Mouse (Mus musculus): ENCODE data around the gene Spg11. TPM values are rescaled to one million over a fixed set of nuclear protein-coding genes. Genes with fewer than 3 reads are reported as not detected.
A peak's percentile ranks its signal among the peaks of the same experiment; 100 is the strongest.
"Not testable (repeated sequence)": the region's sequence is repeated elsewhere in the genome, so short reads cannot be mapped to it uniquely, and the experiment has no call there.

The Spg11 gene
- total RNA-seq, 2 experiments from 2014 or later, result 11.2 to 14.8 TPM

GRCm38 (mm10) chr2:122069144-122069912 lies 48.9 kb downstream of the Spg11 start:
- peak; percentile 33; the same call in 1 of the 2 replicates for ATAC-seq (ENCODE audit: poor library complexity, severe bottlenecking)

- ATAC-seq (ENCODE audit: poor library complexity, severe bottlenecking), result no peak
Measured at GRCm38 (mm10) chr2:122066241-122066640, 51.9 kb downstream of the Spg11 start.

- 0 out of 2 replicates have a peak, but pooled peaks have one; percentile 37 for ATAC-seq (ENCODE audit: poor library complexity, severe bottlenecking)
Measured at GRCm38 (mm10) chr2:122065200-122065969, 52.8 kb downstream of the Spg11 start.

DNA sequence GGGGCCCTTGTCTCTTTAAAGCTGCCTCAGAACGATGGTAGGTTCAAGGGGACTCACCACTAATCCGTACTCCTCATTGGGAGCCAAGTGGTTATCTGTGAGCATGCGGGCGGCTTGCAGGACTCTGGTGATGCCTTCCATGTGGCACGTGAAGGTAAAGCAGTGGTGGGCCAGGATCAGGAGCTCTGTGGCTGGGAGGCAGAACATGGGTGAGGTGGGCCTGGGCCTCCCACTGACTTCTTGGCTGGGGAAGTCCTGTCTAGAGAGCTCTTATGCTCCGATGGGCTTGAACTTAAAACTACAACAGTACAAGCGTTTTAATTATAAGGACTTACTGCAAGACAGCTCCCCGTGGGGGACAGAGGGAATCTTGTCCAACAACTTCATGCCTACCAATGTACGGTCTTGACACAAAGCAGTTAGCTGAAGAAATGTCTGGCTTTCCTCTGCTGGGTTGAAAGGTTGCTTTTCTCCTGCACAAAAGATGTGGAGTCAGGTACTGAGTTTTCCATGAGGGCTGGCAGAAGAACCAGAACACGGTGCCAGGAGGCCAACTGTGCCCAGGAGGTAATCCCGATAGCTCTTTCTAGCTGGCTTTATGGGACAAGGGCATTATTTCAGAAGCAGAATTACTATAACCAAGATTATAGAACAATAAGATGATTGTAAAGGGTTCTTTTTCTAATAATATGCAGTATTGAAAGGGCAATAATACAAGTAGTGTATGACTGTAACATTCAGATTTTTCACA lies 58.6 kb downstream of the Spg11 start:
- no peak for ATAC-seq (ENCODE audit: poor library complexity, severe bottlenecking)

DNA sequence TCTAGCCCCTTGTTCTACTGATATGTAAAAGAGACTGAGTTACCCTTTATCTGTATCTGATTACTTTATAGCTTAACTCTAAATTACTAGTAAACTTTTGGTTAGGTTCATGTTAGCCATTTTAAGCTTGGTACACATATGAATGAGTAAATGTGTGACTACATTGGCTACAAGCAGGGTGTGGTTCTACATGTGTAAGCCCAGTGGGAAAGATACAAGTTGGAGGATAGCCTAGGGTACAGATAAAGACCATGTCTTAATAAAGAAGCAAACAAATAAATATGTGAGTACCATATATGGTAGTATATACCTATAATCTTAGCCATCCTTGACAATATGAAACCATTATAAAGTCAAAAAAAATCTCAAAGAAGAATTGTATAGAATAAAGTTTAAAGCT lies 74.3 kb downstream of the Spg11 start:
- ATAC-seq (ENCODE audit: poor library complexity, severe bottlenecking), result no peak

- ATAC-seq (ENCODE audit: poor library complexity, severe bottlenecking), result no peak
Measured at GRCm38 (mm10) chr2:122036064-122036463, 82.1 kb downstream of the Spg11 start.

DNA sequence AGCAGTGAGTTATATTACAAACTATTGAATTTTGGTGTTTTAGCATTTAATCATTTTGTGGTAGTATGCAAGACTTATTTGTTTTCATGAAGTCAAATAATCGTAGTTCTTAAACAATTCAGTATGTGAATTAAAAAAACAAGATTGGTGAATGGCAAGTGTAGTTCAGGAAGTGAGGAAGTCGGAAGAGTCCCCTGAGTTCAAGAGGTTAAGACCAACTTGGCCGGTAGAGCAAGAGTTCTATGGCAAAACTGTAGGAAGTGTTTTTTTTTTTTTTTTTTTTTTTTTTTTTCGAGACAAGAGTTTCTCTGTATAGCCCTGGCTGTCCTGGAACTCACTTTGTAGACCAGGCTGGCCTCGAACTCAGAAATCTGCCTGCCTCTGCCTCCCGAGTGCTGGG lies 86.2 kb downstream of the Spg11 start:
- ATAC-seq (ENCODE audit: poor library complexity, severe bottlenecking), result no peak

DNA sequence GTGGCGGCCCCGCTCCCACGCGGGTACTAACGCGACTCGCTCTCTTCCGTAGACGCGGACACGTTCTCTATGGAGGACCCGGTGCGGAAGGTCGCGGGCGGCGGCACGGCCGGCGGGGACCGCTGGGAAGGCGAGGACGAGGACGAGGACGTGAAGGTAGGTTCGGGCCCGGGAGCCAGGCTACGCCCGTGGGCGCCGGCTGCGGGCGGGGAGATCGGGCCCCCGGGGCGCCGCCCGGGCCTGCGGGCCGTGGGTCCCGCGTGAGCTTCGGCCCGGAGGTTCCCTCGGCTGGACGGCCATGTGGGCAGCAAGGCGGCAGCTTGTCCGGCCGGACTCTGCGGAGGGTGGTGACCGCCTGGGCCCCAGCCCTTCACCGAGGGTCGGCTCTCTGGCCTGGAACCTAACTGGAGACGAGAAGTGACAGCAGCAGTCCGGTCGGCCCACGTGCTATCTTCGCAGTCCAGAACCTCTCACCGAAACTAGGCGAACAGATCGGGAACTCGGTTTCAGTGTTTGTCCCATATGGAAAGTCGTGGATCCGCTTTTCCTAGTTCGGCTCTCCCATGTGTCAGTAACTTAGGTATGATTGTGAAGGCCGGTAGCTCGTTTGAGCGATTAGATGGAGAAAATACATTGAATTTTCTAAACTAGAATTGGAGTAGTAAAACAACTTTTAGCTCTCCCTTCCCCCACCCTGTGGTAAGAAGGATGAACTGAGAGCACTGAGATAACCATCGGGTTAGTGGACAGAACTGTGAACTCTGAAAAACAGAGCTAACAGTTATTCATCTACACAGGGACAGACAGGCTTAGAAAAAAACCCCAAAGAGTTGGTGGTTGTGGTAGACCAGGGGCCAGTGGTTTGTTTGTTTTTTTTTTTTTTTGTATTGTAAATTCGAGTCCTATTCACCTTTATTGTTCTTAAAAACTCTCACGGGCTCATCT lies 89.2 kb downstream of the Spg11 start:
- ATAC-seq (ENCODE audit: poor library complexity, severe bottlenecking), result peak; percentile 24

DNA sequence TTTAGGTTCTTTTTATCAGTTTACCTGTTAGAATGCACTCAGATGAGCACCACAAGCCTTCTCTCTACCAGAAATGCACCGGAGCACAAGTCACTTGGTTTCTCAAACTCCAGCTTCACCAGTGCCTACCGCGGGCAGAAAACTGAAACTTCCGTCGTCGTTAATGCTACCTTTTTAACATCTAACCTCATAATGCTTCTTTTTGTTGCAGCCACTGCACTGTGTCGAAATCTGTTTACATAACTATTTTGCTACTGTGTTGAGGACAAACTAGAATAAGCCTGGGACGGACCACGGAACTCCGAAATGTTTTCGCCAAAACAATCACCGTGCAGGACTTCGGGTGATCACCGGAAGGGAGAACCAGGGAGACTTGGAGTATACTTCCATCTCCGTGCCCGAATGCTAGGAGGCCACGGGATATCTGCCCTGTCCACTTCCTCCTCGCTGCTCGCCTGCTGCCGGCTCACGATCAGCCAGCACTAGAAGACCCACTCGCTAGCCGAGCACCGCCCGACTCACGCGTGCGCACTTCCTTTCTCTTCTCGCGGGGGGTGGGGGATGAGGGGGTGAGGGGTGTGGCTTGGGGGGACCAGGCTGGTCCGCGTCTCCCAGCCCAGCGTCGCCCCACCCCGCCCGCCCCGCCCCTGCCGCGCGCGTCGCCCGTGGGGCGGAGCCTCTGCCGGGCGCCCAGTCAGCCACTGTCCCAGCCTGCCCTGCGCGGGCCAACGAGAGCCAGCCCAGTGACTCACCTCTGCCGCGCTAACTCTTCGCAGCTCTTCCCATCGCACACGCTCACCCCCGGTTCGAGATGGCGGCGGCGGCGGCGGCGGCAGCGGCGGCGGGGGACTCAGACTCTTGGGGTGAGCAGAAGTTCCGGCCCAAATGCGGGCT lies 90.1 kb downstream of the Spg11 start, which contains the start of gene Eif3j1:
Eif3j1 (plus strand) TSS at position 685 of the 894 bp plus-strand sequence.
- ATAC-seq (ENCODE audit: poor library complexity, severe bottlenecking), result peak; percentile 87

GRCm38 (mm10) chr2:122027091-122027490 lies 91.1 kb downstream of the Spg11 start:
- ATAC-seq (ENCODE audit: poor library complexity, severe bottlenecking), result not testable (repeated sequence)

GRCm38 (mm10) chr2:122022284-122022683 lies 95.9 kb downstream of the Spg11 start:
- peak; percentile 66 for ATAC-seq (ENCODE audit: poor library complexity, severe bottlenecking)

- ATAC-seq (ENCODE audit: poor library complexity, severe bottlenecking), result no peak
Measured at GRCm38 (mm10) chr2:122018705-122019104, 99.5 kb downstream of the Spg11 start.

- no peak for ATAC-seq (ENCODE audit: poor library complexity, severe bottlenecking)
Measured at GRCm38 (mm10) chr2:122011441-122011840, 106.7 kb downstream of the Spg11 start.

DNA sequence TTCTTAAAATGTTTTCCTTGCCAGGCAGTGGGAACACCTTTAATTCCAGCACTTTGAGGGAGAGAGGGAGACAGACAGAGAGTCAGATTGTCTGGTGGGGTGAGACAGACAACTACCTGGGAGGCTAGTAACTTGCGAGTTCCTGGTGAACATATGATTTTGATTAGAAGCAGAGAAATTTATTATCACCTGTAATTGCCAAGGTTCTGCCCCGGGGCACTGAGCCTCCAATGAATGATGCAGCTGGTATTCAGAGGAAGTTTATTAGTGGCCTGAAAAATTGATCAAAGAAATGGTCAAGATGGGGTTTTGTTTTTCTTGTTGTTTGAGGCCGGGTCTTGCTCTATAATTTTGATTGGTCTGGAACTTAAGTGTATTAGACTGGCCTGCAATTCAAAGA lies 109.4 kb downstream of the Spg11 start:
- no peak for ATAC-seq (ENCODE audit: poor library complexity, severe bottlenecking)

Other genes with a start within 250 kb of the Spg11 start
- 41.3 and 44.9 TPM in 2 replicates for gene Ctdspl2, start 162.4 kb downstream of the Spg11 start, total RNA-seq (2015)
- 57.7 and 69.8 TPM in 2 replicates for gene Ctdspl2, start 162.4 kb downstream of the Spg11 start, total RNA-seq (2017)
- 0.07 and 0.18 TPM in 2 replicates for gene Mageb3, start 162.3 kb downstream of the Spg11 start, total RNA-seq (2015)
- gene Mageb3, start 162.3 kb downstream of the Spg11 start, total RNA-seq (2017), result 0.11 and 0.41 TPM in 2 replicates
- gene Eif3j1, start 89.8 kb downstream of the Spg11 start, total RNA-seq (2015), result 14.5 and 15.3 TPM in 2 replicates
- gene Eif3j1, start 89.8 kb downstream of the Spg11 start, total RNA-seq (2017), result 16.4 and 17.2 TPM in 2 replicates
- 5,498 and 5,622 TPM in 2 replicates for gene B2m, start 29.3 kb upstream of the Spg11 start, total RNA-seq (2015)
- gene B2m, start 29.3 kb upstream of the Spg11 start, total RNA-seq (2017), result 2,725 and 3,039 TPM in 2 replicates
- not detected in 2 replicates for gene Trim69, start 42.3 kb upstream of the Spg11 start, total RNA-seq (2015)
- 0.33 TPM in 1 of 2 replicates, not detected in the other for gene Trim69, start 42.3 kb upstream of the Spg11 start, total RNA-seq (2017)
- gene Patl2, start 67.8 kb upstream of the Spg11 start, total RNA-seq (2015), result not detected in 2 replicates
- gene Patl2, start 67.8 kb upstream of the Spg11 start, total RNA-seq (2017), result not detected in 2 replicates
- gene Terb2, start 67.9 kb upstream of the Spg11 start, total RNA-seq (2015), result not detected in 2 replicates
- gene Terb2, start 67.9 kb upstream of the Spg11 start, total RNA-seq (2017), result not detected in 2 replicates
- 26.3 and 27.8 TPM in 2 replicates for gene Sord, start 116.4 kb upstream of the Spg11 start, total RNA-seq (2015)
- 34.9 and 36.1 TPM in 2 replicates for gene Sord, start 116.4 kb upstream of the Spg11 start, total RNA-seq (2017)
- not detected in 2 replicates for gene Duox2, start 180.1 kb upstream of the Spg11 start, total RNA-seq (2015)
- not detected in 2 replicates for gene Duox2, start 180.1 kb upstream of the Spg11 start, total RNA-seq (2017)
- not detected in 2 replicates for gene Duoxa2, start 180.5 kb upstream of the Spg11 start, total RNA-seq (2015)
- not detected in 2 replicates for gene Duoxa2, start 180.5 kb upstream of the Spg11 start, total RNA-seq (2017)
- gene Duoxa1, start 195.3 kb upstream of the Spg11 start, total RNA-seq (2015), result not detected in 2 replicates
- not detected in 2 replicates for gene Duoxa1, start 195.3 kb upstream of the Spg11 start, total RNA-seq (2017)
- gene Duox1, start 197.3 kb upstream of the Spg11 start, total RNA-seq (2015), result not detected in 2 replicates
- gene Duox1, start 197.3 kb upstream of the Spg11 start, total RNA-seq (2017), result not detected in 2 replicates

All from megakaryocyte, adult 5-6 weeks (primary cell).